Mouse (Mus musculus): ENCODE results near the gene Kdelc2.

- TF ChIP-seq HCFC1 (IDR thresholded peaks at IDR 0.05; ENCODE audit: borderline replicate concordance, insufficient read depth, low read length) (no peak), ZNF384 (IDR thresholded peaks at IDR 0.05; ENCODE audit: low read depth, low read length) (no peak), CHD2 (IDR thresholded peaks at IDR 0.05; ENCODE audit: low read depth, low read length) (no peak), MAFK (IDR thresholded peaks at IDR 0.05; ENCODE audit: insufficient read depth, low read depth, low read length) (no peak), ZC3H11A (IDR thresholded peaks at IDR 0.05; ENCODE audit: borderline replicate concordance, low read depth, low read length) (no peak)
Measured at GRCm38 (mm10) chr9:53426726-53427125, 42.9 kb downstream of the Kdelc2 start.

Measured in ES-E14 (cell line).